Mouse (Mus musculus) G1E (cell line): ENCODE measurements around the gene Cnot3. TPM values are rescaled to one million over a fixed set of nuclear protein-coding genes. Genes with fewer than 3 reads are reported as not detected.
A peak's percentile ranks its signal among the peaks of the same experiment; 100 is the strongest.

Experiments used
- ATAC-seq: 2 replicates; pipeline ENCODE4 v1.8.0; 2016; ENCODE audit warnings: mild to moderate bottlenecking; ENCODE audit not compliant: insufficient number of reproducible peaks, poor library complexity, low FRiP score, severe bottlenecking; ENCODE audit errors: extremely low read depth
- DNase-seq: peaks from one replicate; pipeline ENCODE4 v3.0.0; 2012; ENCODE audit warnings: low spot score
- H3K27me3 ChIP-seq: 2 replicates; pipeline ENCODE4 v1.6.1; 2012; ENCODE audit warnings: mild to moderate bottlenecking, low read length, inconsistent platforms; ENCODE audit not compliant: insufficient read depth
- H3K36me3 ChIP-seq: replicated peaks from 2 replicates; pipeline ENCODE3; 2012; ENCODE audit warnings: mild to moderate bottlenecking, inconsistent platforms
- H3K4me1 ChIP-seq: 2 replicates; pipeline ENCODE4 v1.6.1; 2012; ENCODE audit warnings: low read depth, low read length, inconsistent platforms, mixed read lengths; ENCODE audit not compliant: insufficient read depth
- H3K4me3 ChIP-seq: 2 replicates; pipeline ENCODE4 v1.5.1; 2012; ENCODE audit warnings: low read depth, mild to moderate bottlenecking, inconsistent platforms, low read length, moderate library complexity, mixed read lengths
- H3K9me3 ChIP-seq: replicated peaks from 2 replicates; pipeline ENCODE4 v1.6.1; 2012; ENCODE audit warnings: inconsistent platforms
- CTCF ChIP-seq: IDR thresholded peaks from 2 replicates; pipeline ENCODE4 v1.5.1; 2012; ENCODE audit warnings: low read depth, low read length, inconsistent platforms, mixed read lengths
- GATA1 ChIP-seq: IDR thresholded peaks from 2 replicates; pipeline ENCODE4 v1.6.1; 2012; ENCODE audit warnings: borderline replicate concordance, low read length, inconsistent platforms, mixed read lengths
- GATA2 ChIP-seq: IDR thresholded peaks from 2 replicates; pipeline ENCODE4 v1.6.1; 2012; ENCODE audit warnings: low read depth, low read length, inconsistent platforms, borderline replicate concordance
- POLR2AphosphoS5 ChIP-seq: IDR thresholded peaks from 2 replicates; pipeline ENCODE4 v1.6.1; 2012; ENCODE audit warnings: low read depth, low read length, inconsistent platforms; ENCODE audit not compliant: insufficient replicate concordance
- TAL1 ChIP-seq: conservative IDR thresholded peaks from 2 replicates; pipeline ENCODE4 v1.6.1; 2012; ENCODE audit warnings: low read depth, low read length, inconsistent platforms, mixed read lengths
- polyA plus RNA-seq: library from polyadenylated mRNA; stranded (reverse); fragments of >175 nt; gene quantifications from 2 replicates; pipeline ENCODE4 v1.2.3, GENCODE M21; 2012
- total RNA-seq, 2 experiments: library from RNA; stranded (forward) in 1 of 2; stranded (reverse) in 1 of 2; fragments of 200-1000 nt in 1 of 2; fragments of >200 nt in 1 of 2; fragmentation: Nextera tagmentation in 1 of 2; gene quantifications; 2 replicates each; pipeline ENCODE4 v1.2.3; 2014 to 2017

The Cnot3 gene
- total and polyA plus RNA-seq, 3 experiments = 20.7 to 506 (median 245) TPM

GRCm38 (mm10) chr7:3617242-3617995 lies 27.6 kb upstream of the Cnot3 start, which contains the start of gene Ndufa3:
Gene Ndufa3, plus strand, starts transcription at chr7:3617373.
- H3K9me3 ChIP-seq = no peaks in the 10 kb centered on the region
- peak; percentile 83 for DNase-seq
- TF ChIP-seq GATA2 = no peak
- no peak for TF ChIP-seq GATA1
- H3K27me3 ChIP-seq = peaks cover 31% of the 10 kb centered on the region
- peaks cover 38% of the 10 kb centered on the region for H3K36me3 ChIP-seq
- peak; percentile 98 for ATAC-seq
- peaks cover 27% of the 10 kb centered on the region for H3K4me1 ChIP-seq
- peak within 1 kb of the TSS; percentile 75 for H3K4me3 ChIP-seq

- H3K4me3 ChIP-seq = peak overlapping the region; percentile 73
- H3K27me3 ChIP-seq = no peaks in the 10 kb centered on the region
- DNase-seq = peak; percentile 10
- no peak for TF ChIP-seq TAL1
- no peak for TF ChIP-seq GATA1
- TF ChIP-seq CTCF = no peak
- no peak for TF ChIP-seq POLR2AphosphoS5
- no peak for TF ChIP-seq GATA2
- H3K9me3 ChIP-seq = no peaks in the 10 kb centered on the region
- no peak for ATAC-seq
- H3K36me3 ChIP-seq = peaks cover 85% of the 10 kb centered on the region
- H3K4me1 ChIP-seq = peaks cover 52% of the 10 kb centered on the region
Observed at GRCm38 (mm10) chr7:3629030-3629429, 16.0 kb upstream of the Cnot3 start.

GRCm38 (mm10) chr7:3629543-3630477 lies 15.3 kb upstream of the Cnot3 start, which contains the start of the genes Tfpt and Prpf31:
Gene Tfpt, minus strand, starts transcription at chr7:3629929.
Gene Prpf31, plus strand, starts transcription at chr7:3629985.
- Histone ChIP-seq H3K36me3 (peaks cover 85% of the 10 kb centered on the region), H3K4me3 (peak within 1 kb of the TSS; percentile 73), H3K27me3 (no peaks in the 10 kb centered on the region), H3K9me3 (no peaks in the 10 kb centered on the region), H3K4me1 (peaks cover 52% of the 10 kb centered on the region)
- TF ChIP-seq TAL1 (no peak), POLR2AphosphoS5 (no peak), GATA1 (no peak), GATA2 (no peak), CTCF (no peak)
- DNase-seq (peak; percentile 75), ATAC-seq (peak; percentile 85)

- peak; percentile 18; the same call in 1 of the 2 replicates for ATAC-seq
- no peak for TF ChIP-seq GATA1
- no peak for TF ChIP-seq POLR2AphosphoS5
- no peak for TF ChIP-seq TAL1
- TF ChIP-seq CTCF = no peak
- no peak for TF ChIP-seq GATA2
- H3K36me3 ChIP-seq = peaks cover 85% of the 10 kb centered on the region
Observed at GRCm38 (mm10) chr7:3630478-3630815, 14.6 kb upstream of the Cnot3 start.

GRCm38 (mm10) chr7:3643412-3643811 lies 1.7 kb upstream of the Cnot3 start:
- DNase-seq = no peak

More at GRCm38 (mm10) chr7:3630478-3630815, 14.6 kb upstream of the Cnot3 start:
- Histone ChIP-seq H3K4me1 (peaks cover 51% of the 10 kb centered on the region), H3K4me3 (peak overlapping the region; percentile 73), H3K9me3 (no peaks in the 10 kb centered on the region), H3K27me3 (no peaks in the 10 kb centered on the region)
- DNase-seq = peak; percentile 22

GRCm38 (mm10) chr7:3643843-3644242 lies 1.2 kb upstream of the Cnot3 start:
- DNase-seq = no peak
- ATAC-seq = no peak
- Histone ChIP-seq H3K9me3 (no peaks in the 10 kb centered on the region), H3K27me3 (no peaks in the 10 kb centered on the region), H3K4me1 (peaks cover 53% of the 10 kb centered on the region), H3K4me3 (peak overlapping the region; percentile 86; the same call in 1 of the 2 replicates), H3K36me3 (peaks cover 69% of the 10 kb centered on the region)
- TF ChIP-seq CTCF = no peak
- TF ChIP-seq POLR2AphosphoS5 = no peak
- TF ChIP-seq GATA1 = no peak
- TF ChIP-seq GATA2 = no peak
- TF ChIP-seq TAL1 = no peak

More at GRCm38 (mm10) chr7:3643412-3643811, 1.7 kb upstream of the Cnot3 start:
- Histone ChIP-seq H3K4me3 (no peak overlapping the region; the same call in 1 of the 2 replicates), H3K27me3 (no peaks in the 10 kb centered on the region), H3K4me1 (peaks cover 49% of the 10 kb centered on the region), H3K9me3 (no peaks in the 10 kb centered on the region), H3K36me3 (peaks cover 69% of the 10 kb centered on the region)
- no peak for TF ChIP-seq GATA1
- TF ChIP-seq TAL1 = no peak
- no peak for TF ChIP-seq POLR2AphosphoS5
- TF ChIP-seq GATA2 = no peak
- no peak for TF ChIP-seq CTCF
- no peak for ATAC-seq
